ENCODE assay signal across 12 mouse cellular contexts in genomic region chr4:139197453-139197852, GRCm38 (mm10). TPM values are rescaled to one million over a fixed set of nuclear protein-coding genes. Genes with fewer than 3 reads are reported as not detected.
DNase-seq lines count a peak whose midpoint lies in the region; ATAC-seq and TF ChIP-seq lines count a peak whose summit lies in the region.
"Had no signal": no experiment of that assay in that cellular context is flagged by ENCODE, and none has a peak within 500 bp of the region (broad histone marks: within the 10 kb centered on the region; RNA-seq: fewer than 3 reads in every experiment).

No protein-coding gene starts in this region.

- no peak; the same call in 1 of the 2 replicates for TF ChIP-seq POLR2A in testis, adult 2 months (IDR thresholded peaks at IDR 0.05; ENCODE audit: control insufficient read depth, low read depth, low read length)

- TF ChIP-seq CTCF in testis, adult 2 months (IDR thresholded peaks at IDR 0.05; ENCODE audit: control insufficient read depth, insufficient read depth, insufficient replicate concordance, low read depth, low read length), result no peak

- DNase-seq in heart, embryonic 10.5 days (ENCODE audit: low spot score), result no peak
- DNase-seq in heart, postnatal 10 days, result no peak
- no peak for DNase-seq in testis, postnatal 14 days (ENCODE audit: low spot score)
- no peak for DNase-seq in midbrain, embryonic 11.5 days (ENCODE audit: low spot score, missing footprints)
- no peak for DNase-seq in right cerebral cortex, postnatal 25 days
- DNase-seq in cerebellum, adult 18-20 months, result no peak
- DNase-seq: retina, postnatal 1 day had no signal

- peaks cover 83% of the 10 kb centered on the region for H3K4me1 ChIP-seq in heart, embryonic 10.5 days
- peaks cover 24% of the 10 kb centered on the region for H3K4me1 ChIP-seq in testis, adult 2 months (ENCODE audit: control insufficient read depth, insufficient read depth, low read length)
- H3K4me1 ChIP-seq in liver, embryonic 12.5 days, result peaks cover 96% of the 10 kb centered on the region
- peaks cover 14% of the 10 kb centered on the region for H3K4me1 ChIP-seq in midbrain, embryonic 11.5 days (ENCODE audit: control insufficient read depth, insufficient read depth, low read length)

- H3K36me3 ChIP-seq in heart, embryonic 10.5 days, result peaks cover 14% of the 10 kb centered on the region
- H3K36me3 ChIP-seq in testis, adult 2 months (ENCODE audit: control insufficient read depth, insufficient read depth, low read length), result no peaks in the 10 kb centered on the region
- peaks cover 32% of the 10 kb centered on the region for H3K36me3 ChIP-seq in liver, embryonic 12.5 days
- peaks cover 3% of the 10 kb centered on the region; the same call in 1 of the 2 replicates for H3K36me3 ChIP-seq in midbrain, embryonic 11.5 days (ENCODE audit: control insufficient read depth, insufficient read depth, low read length)

- WGBS in heart, embryonic 10.5 days, result 56% methylated on average over 5 of the region's 5 CpGs
- WGBS in liver, embryonic 12.5 days (ENCODE audit: insufficient replicate concordance), result 28% methylated on average over 5 of the region's 5 CpGs
- 84% methylated on average over 5 of the region's 5 CpGs for WGBS in midbrain, embryonic 11.5 days

- intact Hi-C loops in heart, postnatal 10 days (cut with DNase I), result loop anchor here (5.0 kb wide), 1 partner anchor 225 kb away; the partner anchor contains the start of gene Tmco4

- H3K9me3 ChIP-seq in heart, embryonic 10.5 days, result no peaks in the 10 kb centered on the region
- no peaks in the 10 kb centered on the region for H3K9me3 ChIP-seq in liver, embryonic 12.5 days (replicated peaks)
- H3K9me3 ChIP-seq in midbrain, embryonic 11.5 days (ENCODE audit: control insufficient read depth, low read length), result no peaks in the 10 kb centered on the region
- H3K9me3 ChIP-seq: embryonic facial prominence, embryonic 12.5 days; hindbrain, embryonic 13.5 days had no signal

- no peaks in the 10 kb centered on the region for H3K27me3 ChIP-seq in heart, embryonic 10.5 days (ENCODE audit: insufficient read depth, poor library complexity, severe bottlenecking)
- no peaks in the 10 kb centered on the region for H3K27me3 ChIP-seq in testis, adult 2 months (ENCODE audit: control insufficient read depth, insufficient read depth, low read length)
- H3K27me3 ChIP-seq in liver, embryonic 12.5 days (replicated peaks), result no peaks in the 10 kb centered on the region
- no peaks in the 10 kb centered on the region for H3K27me3 ChIP-seq in midbrain, embryonic 11.5 days (ENCODE audit: control insufficient read depth, insufficient read depth, low read length)
- H3K27me3 ChIP-seq: embryonic facial prominence, embryonic 12.5 days; hindbrain, embryonic 13.5 days had no signal

- no peak overlapping the region for H3K4me3 ChIP-seq in heart, embryonic 10.5 days
- H3K4me3 ChIP-seq in testis, adult 2 months (ENCODE audit: control insufficient read depth, low read depth, low read length), result peak overlapping the region; percentile 56
- no peak overlapping the region for H3K4me3 ChIP-seq in liver, embryonic 12.5 days
- no peak overlapping the region for H3K4me3 ChIP-seq in midbrain, embryonic 11.5 days (ENCODE audit: low read depth, low read length)
- H3K4me3 ChIP-seq: embryonic facial prominence, embryonic 12.5 days; hindbrain, embryonic 13.5 days had no signal

- H3K27ac ChIP-seq in heart, embryonic 10.5 days, result 0 out of 2 replicates have a peak overlapping the region, but pooled peaks have one; percentile 30
- H3K27ac ChIP-seq in testis, adult 2 months (ENCODE audit: control insufficient read depth, insufficient read depth, low read depth, low read length), result peak overlapping the region; percentile 74; the same call in 1 of the 2 replicates
- peak overlapping the region; percentile 30; the same call in 1 of the 2 replicates for H3K27ac ChIP-seq in liver, embryonic 12.5 days
- H3K27ac ChIP-seq in midbrain, embryonic 11.5 days (ENCODE audit: low read depth, low read length), result no peak overlapping the region
- H3K27ac ChIP-seq: embryonic facial prominence, embryonic 12.5 days; hindbrain, embryonic 13.5 days had no signal

- ATAC-seq in liver, embryonic 12.5 days, result no peak
- no peak for ATAC-seq in midbrain, embryonic 11.5 days (ENCODE audit: low FRiP score)
- ATAC-seq: forebrain, embryonic 16.5 days had no signal

- H3K9ac ChIP-seq in liver, embryonic 12.5 days, result no peak overlapping the region
- H3K9ac ChIP-seq in midbrain, embryonic 11.5 days (ENCODE audit: low read length), result no peak overlapping the region
- H3K9ac ChIP-seq: embryonic facial prominence, embryonic 12.5 days; hindbrain, embryonic 13.5 days had no signal

- H3K4me2 ChIP-seq in liver, embryonic 12.5 days, result peak overlapping the region; percentile 27; the same call in 1 of the 2 replicates
- H3K4me2 ChIP-seq in midbrain, embryonic 11.5 days, result no peak overlapping the region
- H3K4me2 ChIP-seq: embryonic facial prominence, embryonic 12.5 days; hindbrain, embryonic 13.5 days had no signal

RNA-seq across cellular contexts. Expression of gene Capzb, which starts 4.8 kb away (rescaled TPM):
- 450 and 452 TPM in 2 replicates for polyA plus RNA-seq in heart, embryonic 10.5 days (2016; fragmentation: Nextera tagmentation; extraction: Ambion mirVana)
- 100 to 1,000 TPM; 394 to 406 TPM for total RNA-seq in heart, postnatal 10 days (2021)
- polyA plus RNA-seq in testis, adult 2 months (2012; rRNA removed), result 286 and 311 TPM in 2 replicates
- 208 and 209 TPM in 2 replicates for polyA plus RNA-seq in liver, embryonic 12.5 days (2016; fragmentation: Nextera tagmentation; extraction: Ambion mirVana)
- 244 and 249 TPM in 2 replicates for polyA plus RNA-seq in midbrain, embryonic 11.5 days (2014; fragmentation: Nextera tagmentation; extraction: Ambion mirVana)
